Mouse (Mus musculus) liver, embryonic 16.5 days (tissue): ENCODE results near the gene E2f8. TPM values are rescaled to one million over a fixed set of nuclear protein-coding genes. Genes with fewer than 3 reads are reported as not detected.

Experiments used
- ATAC-seq: fragments of 200-750 bp; cut with Nextera tagmentation; 2 replicates; pipeline ENCODE4 v1.8.0; 2017; ENCODE audit warnings: low read depth, mild to moderate bottlenecking, moderate number of reproducible peaks, moderate library complexity
- H3K27ac ChIP-seq: fragments of 300-500 bp; sonication (generic); 2 replicates; pipeline ENCODE4 v1.5.1; 2014; ENCODE audit warnings: mild to moderate bottlenecking, low read length
- H3K27me3 ChIP-seq: fragments of 300-500 bp; sonication (generic); 2 replicates; pipeline ENCODE4 v1.6.1; 2014; ENCODE audit warnings: low read depth, low read length, mixed read lengths; ENCODE audit not compliant: control insufficient read depth, insufficient read depth
- H3K36me3 ChIP-seq: fragments of 300-500 bp; sonication (generic); 2 replicates; pipeline ENCODE4 v1.6.1; 2014; ENCODE audit warnings: mild to moderate bottlenecking; ENCODE audit not compliant: control insufficient read depth, insufficient read depth
- H3K4me1 ChIP-seq: fragments of 300-500 bp; sonication (generic); 2 replicates; pipeline ENCODE4 v1.6.1; 2014; ENCODE audit warnings: low read depth, low read length, mixed read lengths; ENCODE audit not compliant: control insufficient read depth
- H3K4me2 ChIP-seq: fragments of 300-500 bp; sonication (generic); 2 replicates; pipeline ENCODE4 v1.6.1; 2014; ENCODE audit warnings: low read depth, low read length, mixed read lengths
- H3K4me3 ChIP-seq: fragments of 300-500 bp; sonication (generic); 2 replicates; pipeline ENCODE4 v1.5.1; 2014; ENCODE audit warnings: low read depth, mild to moderate bottlenecking, low read length
- H3K9ac ChIP-seq: fragments of 300-500 bp; sonication (generic); 2 replicates; pipeline ENCODE4 v1.6.1; 2014; ENCODE audit warnings: low read depth, low read length
- H3K9me3 ChIP-seq: fragments of 300-500 bp; sonication (generic); replicated peaks from 2 replicates; pipeline ENCODE4 v1.6.1; 2016; ENCODE audit warnings: low read length; ENCODE audit not compliant: control insufficient read depth
- WGBS: fragments of 180-500 bp; shearing (Covaris S2); extraction: QIAGEN DNeasy Blood & Tissue Kit; methylation state at CpG from one replicate; pipeline ENCODE4 v1.1.7; 2014; ENCODE audit not compliant: insufficient replicate concordance; 5-methylcytosine and 5-hydroxymethylcytosine counted together
- polyA plus RNA-seq: library from polyadenylated mRNA; unstranded; fragments of >200 nt; fragmentation: Nextera tagmentation; extraction: Ambion mirVana; gene quantifications from 2 replicates; pipeline ENCODE4 v1.2.1, GENCODE M21; 2015

The E2f8 gene
- polyA plus RNA-seq, 1 experiment from 2014 or later: 32.8 TPM

GRCm38 (mm10) chr7:48911146-48911545, 29.8 kb upstream of the E2f8 start:
- H3K4me3 ChIP-seq: no peak overlapping the region
- ATAC-seq: no peak
- no peak overlapping the region for H3K4me2 ChIP-seq
- H3K27me3 ChIP-seq: no peaks in the 10 kb centered on the region
- H3K4me1 ChIP-seq: no peaks in the 10 kb centered on the region
- H3K9ac ChIP-seq: no peak overlapping the region
- no peaks in the 10 kb centered on the region for H3K36me3 ChIP-seq
- no peaks in the 10 kb centered on the region for H3K9me3 ChIP-seq
- no peak overlapping the region for H3K27ac ChIP-seq

DNA sequence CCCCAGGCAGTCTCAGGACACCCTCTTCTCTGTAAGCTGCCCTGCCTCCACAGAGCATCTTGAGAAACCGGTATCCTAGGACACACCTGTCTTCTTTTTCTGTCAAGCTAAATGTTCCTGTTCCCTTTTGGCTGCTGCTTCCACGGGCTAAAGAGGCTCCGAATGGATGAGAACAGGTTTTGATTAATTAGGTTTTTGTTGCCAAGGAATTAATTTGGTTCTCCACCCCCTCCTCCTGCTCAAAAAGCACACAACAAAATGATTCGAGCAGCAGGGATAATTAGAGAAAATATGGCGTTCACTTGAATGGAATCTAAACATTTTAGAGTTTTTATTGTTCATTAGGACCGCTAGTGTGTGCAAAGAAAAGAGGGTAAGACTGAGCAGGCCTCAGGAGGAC, 28.9 kb upstream of the E2f8 start:
- ATAC-seq: no peak
- Histone ChIP-seq H3K4me2 (no peak overlapping the region), H3K4me1 (no peaks in the 10 kb centered on the region), H3K36me3 (no peaks in the 10 kb centered on the region), H3K9me3 (no peaks in the 10 kb centered on the region), H3K27ac (no peak overlapping the region), H3K9ac (no peak overlapping the region), H3K4me3 (no peak overlapping the region), H3K27me3 (no peaks in the 10 kb centered on the region)
- whole genome bisulfite sequencing: 61% methylated on average over 6 of the region's 6 CpGs

DNA sequence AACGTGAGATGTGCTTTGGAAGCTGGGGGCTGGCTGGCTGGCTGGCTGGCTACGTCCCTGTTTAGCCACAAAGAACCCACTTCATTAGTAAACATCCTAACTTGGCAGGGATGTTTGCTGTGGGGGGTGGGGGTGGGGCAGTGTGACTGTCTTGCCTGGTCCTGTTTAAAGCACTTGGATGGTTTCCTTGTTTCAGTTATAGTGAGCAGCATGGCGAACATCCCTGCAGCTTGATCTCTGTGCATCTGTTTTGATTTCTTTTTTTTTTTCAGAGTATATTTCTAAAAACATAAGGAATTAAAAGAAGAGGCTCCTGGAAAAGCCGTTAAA, 27.9 kb upstream of the E2f8 start:
- Histone ChIP-seq H3K9me3 (no peaks in the 10 kb centered on the region), H3K27ac (peak overlapping the region; percentile 69), H3K4me3 (no peak overlapping the region), H3K9ac (no peak overlapping the region), H3K27me3 (no peaks in the 10 kb centered on the region), H3K4me1 (no peaks in the 10 kb centered on the region), H3K36me3 (no peaks in the 10 kb centered on the region), H3K4me2 (no peak overlapping the region)
- WGBS: 26% methylated on average over 4 of the region's 4 CpGs
- ATAC-seq: no peak

DNA sequence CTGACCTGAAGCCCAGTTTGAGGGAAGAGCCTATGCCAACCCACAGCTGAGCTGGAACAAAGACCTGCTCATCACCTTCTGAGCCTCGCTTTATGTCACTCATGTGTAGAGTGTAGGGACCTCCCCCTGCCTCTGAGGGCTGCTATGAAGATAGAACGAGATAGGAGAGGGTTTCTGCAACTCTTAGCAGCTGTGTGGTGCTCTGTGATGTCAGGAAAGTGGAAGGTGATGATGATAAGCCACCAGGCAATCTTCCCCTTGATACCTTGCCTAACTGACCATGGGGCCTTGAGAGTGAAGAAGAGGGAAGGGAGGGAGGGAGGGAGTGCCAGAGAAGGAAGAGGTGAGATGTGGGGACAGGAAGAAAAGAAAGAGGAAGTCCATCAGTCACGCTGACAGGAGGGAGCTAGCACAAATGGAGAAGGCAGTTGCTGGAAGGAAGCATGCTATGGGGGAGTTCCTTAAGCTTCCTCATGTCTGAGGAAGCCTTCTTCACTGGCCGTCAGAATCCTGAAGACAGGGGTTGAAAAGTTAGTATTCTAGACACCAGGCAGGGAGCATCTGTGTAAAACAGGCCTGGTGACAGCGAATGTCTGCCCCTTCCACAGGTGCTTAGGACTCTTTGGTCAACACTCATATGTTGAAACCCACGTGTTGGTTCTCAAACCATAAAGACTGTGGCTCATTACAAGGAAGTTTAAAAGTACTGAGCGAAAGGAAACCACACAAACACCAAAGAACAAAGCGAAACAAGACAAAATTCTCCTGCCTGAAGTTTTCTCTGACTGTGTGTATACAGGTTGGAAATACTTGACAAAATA, 27.3 kb upstream of the E2f8 start, which contains the start of gene Nav2:
TSS of gene Nav2 (plus strand) at position 196 of the 821 bp plus-strand sequence.
- H3K27ac ChIP-seq: peak within 1 kb of the TSS; percentile 69
- no peak within 1 kb of the TSS for H3K4me2 ChIP-seq
- ATAC-seq: peak; percentile 32; the same call in 1 of the 2 replicates

GRCm38 (mm10) chr7:48902454-48902853, 21.1 kb upstream of the E2f8 start:
- H3K27me3 ChIP-seq: peaks cover 6% of the 10 kb centered on the region
- WGBS: 19% methylated on average over 2 of the region's 2 CpGs
- H3K36me3 ChIP-seq: no peaks in the 10 kb centered on the region
- no peak overlapping the region for H3K27ac ChIP-seq
- no peak overlapping the region for H3K4me3 ChIP-seq
- no peak for ATAC-seq
- H3K4me1 ChIP-seq: no peaks in the 10 kb centered on the region
- no peaks in the 10 kb centered on the region for H3K9me3 ChIP-seq
- no peak overlapping the region for H3K4me2 ChIP-seq
- H3K9ac ChIP-seq: no peak overlapping the region

More for the DNA sequence above, 27.3 kb upstream of the E2f8 start, which contains the start of gene Nav2:
- no peak within 1 kb of the TSS for H3K4me3 ChIP-seq
- no peak within 1 kb of the TSS for H3K9ac ChIP-seq
- no peaks in the 10 kb centered on the region for H3K9me3 ChIP-seq
- no peaks in the 10 kb centered on the region for H3K36me3 ChIP-seq
- no peaks in the 10 kb centered on the region for H3K4me1 ChIP-seq
- WGBS: 17% methylated on average over 8 of the region's 8 CpGs
- H3K27me3 ChIP-seq: no peaks in the 10 kb centered on the region

- Histone ChIP-seq H3K36me3 (no peaks in the 10 kb centered on the region), H3K4me3 (no peak overlapping the region), H3K27me3 (peaks cover 6% of the 10 kb centered on the region), H3K9me3 (no peaks in the 10 kb centered on the region), H3K9ac (no peak overlapping the region), H3K4me1 (no peaks in the 10 kb centered on the region), H3K27ac (no peak overlapping the region), H3K4me2 (no peak overlapping the region)
- no peak for ATAC-seq
- WGBS: 37% methylated on average over 8 of the region's 8 CpGs
Observed at GRCm38 (mm10) chr7:48900408-48901167, 19.2 kb upstream of the E2f8 start.

GRCm38 (mm10) chr7:48898416-48898815, 17.0 kb upstream of the E2f8 start:
- Histone ChIP-seq H3K4me1 (no peaks in the 10 kb centered on the region), H3K9ac (no peak overlapping the region), H3K27me3 (peaks cover 6% of the 10 kb centered on the region), H3K4me3 (no peak overlapping the region), H3K36me3 (no peaks in the 10 kb centered on the region), H3K4me2 (no peak overlapping the region), H3K27ac (no peak overlapping the region), H3K9me3 (no peaks in the 10 kb centered on the region)
- WGBS: 17% methylated on average over 9 of the region's 9 CpGs
- no peak for ATAC-seq

GRCm38 (mm10) chr7:48897539-48898163, 16.3 kb upstream of the E2f8 start:
- no peak overlapping the region for H3K4me3 ChIP-seq
- no peak overlapping the region for H3K4me2 ChIP-seq
- ATAC-seq: no peak
- H3K27ac ChIP-seq: no peak overlapping the region
- no peak overlapping the region for H3K9ac ChIP-seq
- WGBS: 51% methylated on average over 24 of the region's 24 CpGs
- H3K9me3 ChIP-seq: no peaks in the 10 kb centered on the region
- H3K27me3 ChIP-seq: peaks cover 6% of the 10 kb centered on the region
- no peaks in the 10 kb centered on the region for H3K36me3 ChIP-seq
- H3K4me1 ChIP-seq: no peaks in the 10 kb centered on the region

DNA sequence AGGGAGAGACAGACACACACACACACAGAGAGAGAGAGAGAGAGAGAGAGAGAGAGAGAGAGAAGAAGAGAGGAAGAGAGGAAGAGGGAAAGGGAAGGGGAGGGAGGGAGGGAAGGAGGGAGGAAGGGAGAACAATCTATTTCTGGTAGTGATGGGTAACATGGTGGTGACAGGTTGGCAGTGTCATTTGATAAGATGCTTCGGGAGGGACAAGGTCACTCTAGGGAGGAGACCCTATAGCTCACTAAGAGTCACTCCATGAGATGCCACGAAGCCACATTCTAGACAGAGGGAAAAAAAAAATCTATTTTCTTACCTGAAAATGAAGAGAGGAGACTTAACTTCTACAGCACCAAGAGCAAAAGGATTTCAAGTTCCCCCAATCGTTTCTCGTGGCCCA, 14.7 kb upstream of the E2f8 start:
- Histone ChIP-seq H3K27ac (no peak overlapping the region), H3K9me3 (no peaks in the 10 kb centered on the region), H3K4me1 (no peaks in the 10 kb centered on the region), H3K9ac (no peak overlapping the region), H3K4me2 (no peak overlapping the region), H3K36me3 (no peaks in the 10 kb centered on the region), H3K27me3 (peaks cover 6% of the 10 kb centered on the region), H3K4me3 (no peak overlapping the region)
- 58% methylated on average over 4 of the region's 4 CpGs for WGBS
- ATAC-seq: no peak
